Mouse (Mus musculus): ENCODE measurements around the gene Col23a1.

- TF ChIP-seq POLR2A (IDR thresholded peaks at IDR 0.05; ENCODE audit: low read depth, low read length), result no peak
- peak; percentile 97 for TF ChIP-seq CTCF (conservative IDR thresholded peaks at IDR 0.05; ENCODE audit: insufficient read depth, insufficient read length, low read depth, low read length)
Observed at GRCm38 (mm10) chr11:51539759-51540282, 250.1 kb downstream of the Col23a1 start.

Data from kidney, adult 2 months (tissue).